Mouse (Mus musculus) forebrain, embryonic 10.5 days (tissue): ENCODE results near the gene Ankrd35. TPM values are rescaled to one million over a fixed set of nuclear protein-coding genes. Genes with fewer than 3 reads are reported as not detected.

Experiments used
- polyA plus RNA-seq: library from polyadenylated mRNA; unstranded; fragments of >200 nt; fragmentation: Nextera tagmentation; extraction: Ambion mirVana; gene quantifications from 2 replicates; pipeline ENCODE4 v1.2.1, GENCODE M21; 2016

The Ankrd35 gene
- polyA plus RNA-seq, 1 experiment from 2014 or later, result 0.06 TPM

Other genes with a start within 250 kb of the Ankrd35 start
- gene BC107364, start 217.8 kb upstream of the Ankrd35 start, polyA plus RNA-seq, result 0.20 TPM in 1 of 2 replicates, not detected in the other
- 1.6 and 1.8 TPM in 2 replicates for gene Hfe2, start 145.0 kb upstream of the Ankrd35 start, polyA plus RNA-seq
- 26.8 and 27.9 TPM in 2 replicates for gene Txnip, start 112.2 kb upstream of the Ankrd35 start, polyA plus RNA-seq
- gene Gm16253, start 93.1 kb upstream of the Ankrd35 start, polyA plus RNA-seq, result 0.66 and 1.6 TPM in 2 replicates
- gene Polr3gl, start 76.0 kb upstream of the Ankrd35 start, polyA plus RNA-seq, result 23.8 and 27.3 TPM in 2 replicates
- gene Ankrd34a, start 73.5 kb upstream of the Ankrd35 start, polyA plus RNA-seq, result 1.2 TPM in 2 replicates
- gene Lix1l, start 69.0 kb upstream of the Ankrd35 start, polyA plus RNA-seq, result 3.2 and 3.9 TPM in 2 replicates
- gene Rbm8a, start 40.2 kb upstream of the Ankrd35 start, polyA plus RNA-seq, result 224 and 226 TPM in 2 replicates
- 36.6 and 40.7 TPM in 2 replicates for gene Pex11b, start 34.8 kb upstream of the Ankrd35 start, polyA plus RNA-seq
- 0.11 and 0.12 TPM in 2 replicates for gene Gm42957, start 34.7 kb upstream of the Ankrd35 start, polyA plus RNA-seq
- 0.43 and 0.51 TPM in 2 replicates for gene Itga10, start 24.5 kb upstream of the Ankrd35 start, polyA plus RNA-seq
- 45.2 and 49.6 TPM in 2 replicates for gene Pias3, start 26.3 kb downstream of the Ankrd35 start, polyA plus RNA-seq
- gene Nudt17, start 38.4 kb downstream of the Ankrd35 start, polyA plus RNA-seq, result 13.7 and 14.1 TPM in 2 replicates
- 52.0 and 52.7 TPM in 2 replicates for gene Polr3c, start 57.5 kb downstream of the Ankrd35 start, polyA plus RNA-seq
- gene Rnf115, start 57.5 kb downstream of the Ankrd35 start, polyA plus RNA-seq, result 70.5 and 75.4 TPM in 2 replicates
- not detected in 2 replicates for gene Pdzk1, start 159.2 kb downstream of the Ankrd35 start, polyA plus RNA-seq
- 0.05 and 0.18 TPM in 2 replicates for gene Cd160, start 159.2 kb downstream of the Ankrd35 start, polyA plus RNA-seq
- 4.5 and 5.7 TPM in 2 replicates for gene Gja5, start 234.6 kb downstream of the Ankrd35 start, polyA plus RNA-seq
- 36.0 and 40.2 TPM in 2 replicates for gene Gpr89, start 235.2 kb downstream of the Ankrd35 start, polyA plus RNA-seq